ENCODE assay signal across 8 mouse cellular contexts in genomic region chr19:15837715-15838175, GRCm38 (mm10).
DNase-seq lines count a peak whose midpoint lies in the region; ATAC-seq and TF ChIP-seq lines count a peak whose summit lies in the region.

No protein-coding gene starts in this region.

- H3K4me2 ChIP-seq in neural tube, embryonic 11.5 days (ENCODE audit: low read depth), result no peak overlapping the region
- H3K4me2 ChIP-seq in forebrain, postnatal 0 days (ENCODE audit: low read depth), result no peak overlapping the region

- WGBS in neural tube, embryonic 11.5 days, result 4% methylated on average over 1 of the region's 1 CpGs
- 5% methylated on average over 1 of the region's 1 CpGs for WGBS in forebrain, postnatal 0 days

- H3K4me1 ChIP-seq in neural tube, embryonic 11.5 days (ENCODE audit: control insufficient read depth, insufficient read depth, low read length), result peaks cover 7% of the 10 kb centered on the region
- H3K4me1 ChIP-seq in forebrain, postnatal 0 days (ENCODE audit: insufficient read depth), result peaks cover 9% of the 10 kb centered on the region

- H3K36me3 ChIP-seq in neural tube, embryonic 11.5 days (ENCODE audit: control insufficient read depth, insufficient read depth, low read length), result no peaks in the 10 kb centered on the region
- no peaks in the 10 kb centered on the region for H3K36me3 ChIP-seq in forebrain, postnatal 0 days (ENCODE audit: insufficient read depth)

- no peak overlapping the region for H3K9ac ChIP-seq in neural tube, embryonic 11.5 days (ENCODE audit: low read length)
- H3K9ac ChIP-seq in forebrain, postnatal 0 days, result no peak overlapping the region

- no peak for TF ChIP-seq CTCF in forebrain, postnatal 0 days (IDR thresholded peaks at IDR 0.05; ENCODE audit: low read depth)

- H3K27ac ChIP-seq in neural tube, embryonic 11.5 days (ENCODE audit: low read depth, low read length), result peak overlapping the region; percentile 68
- no peak overlapping the region for H3K27ac ChIP-seq in forebrain, postnatal 0 days (ENCODE audit: low read depth, low read length)

- peak; percentile 37 for DNase-seq in neural tube, embryonic 11.5 days (ENCODE audit: low spot score)
- DNase-seq in neural tube, embryonic 10.5 days (ENCODE audit: extremely low spot score, low spot score), result no peak
- peak; percentile 45 for DNase-seq in forebrain, postnatal 0 days
- peak; percentile 8 for DNase-seq in liver
- peak; percentile 89 for DNase-seq in retina, postnatal 1 day
- DNase-seq in ovary, postnatal 14 days (ENCODE audit: low spot score), result no peak
- DNase-seq in ovary, postnatal 36 days (ENCODE audit: low spot score), result no peak
- no peak for DNase-seq in right cerebral cortex, adult 2 months (ENCODE audit: low spot score in 2 of 2)

- no peaks in the 10 kb centered on the region for H3K9me3 ChIP-seq in neural tube, embryonic 11.5 days (ENCODE audit: control insufficient read depth, low read length)
- H3K9me3 ChIP-seq in forebrain, postnatal 0 days (ENCODE audit: low read length), result no peaks in the 10 kb centered on the region

- H3K4me3 ChIP-seq in neural tube, embryonic 11.5 days (ENCODE audit: low read depth, low read length), result no peak overlapping the region
- no peak overlapping the region for H3K4me3 ChIP-seq in forebrain, postnatal 0 days (ENCODE audit: low read depth, low read length)

- peak; percentile 62 for ATAC-seq in neural tube, embryonic 11.5 days (ENCODE audit: insufficient read depth, low FRiP score, low TSS enrichment)
- peak; percentile 55 for ATAC-seq in forebrain, postnatal 0 days

- H3K27me3 ChIP-seq in neural tube, embryonic 11.5 days (ENCODE audit: control insufficient read depth, insufficient read depth, low read length), result no peaks in the 10 kb centered on the region
- H3K27me3 ChIP-seq in forebrain, postnatal 0 days (ENCODE audit: insufficient read depth, low read length), result no peaks in the 10 kb centered on the region

Comparison
In these comparisons a context has a peak if more than half of its experiments do, and no peak if none do; other contexts are left out.
1. DNase-seq: peak in neural tube, embryonic 11.5 days (single experiment), forebrain, postnatal 0 days (single experiment), liver (single experiment) and retina, postnatal 1 day (single experiment); none in neural tube, embryonic 10.5 days (single experiment), ovary, postnatal 14 days (single experiment), ovary, postnatal 36 days (single experiment) and right cerebral cortex, adult 2 months (0 of 2).